Mouse (Mus musculus) colon, adult 2 months (tissue): ENCODE measurements around the gene Cd300ld4. TPM values are rescaled to one million over a fixed set of nuclear protein-coding genes. Genes with fewer than 3 reads are reported as not detected.

Experiments used
- polyA plus RNA-seq: library from polyadenylated mRNA; depleted of rRNA; stranded (reverse); fragments of >200 nt; gene quantifications from 2 replicates; pipeline ENCODE4 v1.2.3, GENCODE M21; 2012; rRNA removed

Gene Cd300ld4
- 0.62 and 1.0 TPM in 2 replicates for polyA plus RNA-seq

GRCm38 (mm10) chr11:115026912-115027311 is at the start of gene Cd300ld4:
Gene Cd300ld4 (minus strand): TSS chr11:115027012.

GRCm38 (mm10) chr11:115062077-115062476 is 35.3 kb upstream of the Cd300ld4 start, which contains the start of gene Cd300e:
Gene Cd300e (minus strand): TSS chr11:115062177.

GRCm38 (mm10) chr11:115048259-115048658 is 21.4 kb upstream of the Cd300ld4 start, which contains the start of gene Cd300ld3:
Gene Cd300ld3 (minus strand): TSS chr11:115048409.

GRCm38 (mm10) chr11:115037669-115038068 is 10.9 kb upstream of the Cd300ld4 start, which contains the start of gene Cd300ld5:
Gene Cd300ld5 (minus strand): TSS chr11:115037769.

GRCm38 (mm10) chr11:115016093-115016492 is 10.7 kb downstream of the Cd300ld4 start, which contains the start of gene Cd300ld2:
Gene Cd300ld2 (minus strand): TSS chr11:115016193.

GRCm38 (mm10) chr11:115001474-115002040 is 25.3 kb downstream of the Cd300ld4 start, which contains the start of gene Cd300c2:
Gene Cd300c2 (minus strand): TSS chr11:115001880.

GRCm38 (mm10) chr11:114989793-114990192 is 37.0 kb downstream of the Cd300ld4 start, which contains the start of gene Cd300ld:
Gene Cd300ld (minus strand): TSS chr11:114989922.

Other genes starting within 250 kb of the Cd300ld4 start
- gene Btbd17, start 231.1 kb downstream of the Cd300ld4 start, polyA plus RNA-seq: 0.42 and 0.68 TPM in 2 replicates
- gene Gpr142, start 228.1 kb downstream of the Cd300ld4 start, polyA plus RNA-seq: 0.14 TPM in 1 of 2 replicates, not detected in the other
- gene Gprc5c, start 175.9 kb downstream of the Cd300ld4 start, polyA plus RNA-seq: 3.5 and 4.7 TPM in 2 replicates
- gene Cd300a, start 137.0 kb downstream of the Cd300ld4 start, polyA plus RNA-seq: 0.69 and 0.76 TPM in 2 replicates
- 0.66 and 1.1 TPM in 2 replicates for gene Cd300lb, start 92.6 kb downstream of the Cd300ld4 start, polyA plus RNA-seq
- not detected in 2 replicates for gene Cd300c, start 57.9 kb downstream of the Cd300ld4 start, polyA plus RNA-seq
- 0.51 and 0.94 TPM in 2 replicates for gene Cd300ld, start 37.1 kb downstream of the Cd300ld4 start, polyA plus RNA-seq
- gene Cd300c2, start 25.1 kb downstream of the Cd300ld4 start, polyA plus RNA-seq: 3.8 and 4.0 TPM in 2 replicates
- 0.22 and 0.43 TPM in 2 replicates for gene Cd300ld2, start 10.8 kb downstream of the Cd300ld4 start, polyA plus RNA-seq
- 1.6 and 2.2 TPM in 2 replicates for gene Cd300ld5, start 10.8 kb upstream of the Cd300ld4 start, polyA plus RNA-seq
- 4.1 and 14.8 TPM in 2 replicates for gene Cd300ld3, start 21.4 kb upstream of the Cd300ld4 start, polyA plus RNA-seq
- 0.67 and 0.96 TPM in 2 replicates for gene Cd300e, start 35.2 kb upstream of the Cd300ld4 start, polyA plus RNA-seq
- gene Rab37, start 64.4 kb upstream of the Cd300ld4 start, polyA plus RNA-seq: 2.8 and 3.3 TPM in 2 replicates
- 1.9 and 2.3 TPM in 2 replicates for gene Cd300lf, start 107.0 kb upstream of the Cd300ld4 start, polyA plus RNA-seq
- 199 and 208 TPM in 2 replicates for gene Slc9a3r1, start 136.3 kb upstream of the Cd300ld4 start, polyA plus RNA-seq
- gene Tmem104, start 160.5 kb upstream of the Cd300ld4 start, polyA plus RNA-seq: 12.2 and 12.5 TPM in 2 replicates
- gene Nat9, start 160.8 kb upstream of the Cd300ld4 start, polyA plus RNA-seq: 20.6 and 29.8 TPM in 2 replicates
- 0.06 TPM in 1 of 2 replicates, not detected in the other for gene Grin2c, start 240.2 kb upstream of the Cd300ld4 start, polyA plus RNA-seq